Mouse (Mus musculus) gastrocnemius, adult 2 months (tissue): Measurements from ENCODE around the gene Chst15. TPM values are rescaled to one million over a fixed set of nuclear protein-coding genes. Genes with fewer than 3 reads are reported as not detected.

Source experiments
- DNase-seq: peaks from one replicate; pipeline ENCODE4 v3.0.0; 2022
- H3K27ac ChIP-seq: fragments of 200-600 bp; 2 replicates; pipeline ENCODE4 v1.8.1; 2022; ENCODE audit warnings: mild to moderate bottlenecking
- H3K4me3 ChIP-seq: fragments of 200-600 bp; 2 replicates; pipeline ENCODE4 v1.8.1; 2022; ENCODE audit warnings: mild to moderate bottlenecking, moderate library complexity
- CTCF ChIP-seq: fragments of 200-600 bp; IDR thresholded peaks from 2 replicates; pipeline ENCODE4 v1.8.1; 2022; ENCODE audit warnings: antibody characterized with exemption, mild to moderate bottlenecking, moderate library complexity
- intact Hi-C: fragments of 180-260 bp; cut with DNase I; formaldehyde crosslinking; loops from one replicate; pipeline ENCODE4 v1.15.1; 2025
- total RNA-seq, 2 experiments: library from RNA; stranded (reverse); gene quantifications; 2 replicates each; pipeline ENCODE4 v1.2.3; 2021

Chst15 gene
- total RNA-seq, 2 experiments from 2014 or later, result 2.6 to 3.0 TPM

GRCm38 (mm10) chr7:132196581-132196980 lies 120.4 kb downstream of the Chst15 start:
- DNase-seq, result peak; percentile 54
- Histone ChIP-seq H3K27ac (0 out of 2 replicates have a peak overlapping the region, but pooled peaks have one; percentile 20), H3K4me3 (no peak overlapping the region)
- no peak for TF ChIP-seq CTCF
- intact Hi-C loops, result no loop called here

DNA sequence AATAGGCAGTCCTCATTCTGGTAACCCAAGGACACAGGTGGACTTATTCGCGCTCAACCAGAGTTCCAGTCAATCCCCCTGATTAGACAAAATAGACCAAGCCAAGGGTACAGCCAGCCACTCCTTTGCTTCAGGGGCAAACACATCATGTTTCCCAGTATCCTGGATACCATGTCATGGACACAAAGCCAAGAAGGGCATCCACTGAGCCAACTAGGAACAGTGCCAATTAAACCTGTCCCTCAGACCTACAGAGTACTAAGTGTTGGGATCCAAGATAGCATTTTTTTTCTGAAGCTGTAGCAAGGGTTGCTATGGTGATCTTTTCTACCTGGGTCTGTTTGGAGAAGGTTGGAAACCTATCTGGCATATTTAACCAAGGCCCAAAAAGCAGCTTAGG lies 123.4 kb downstream of the Chst15 start:
- DNase-seq, result no peak
- no peak overlapping the region for H3K27ac ChIP-seq
- no peak overlapping the region for H3K4me3 ChIP-seq
- intact Hi-C loops, result no loop called here
- TF ChIP-seq CTCF, result no peak

- DNase-seq, result no peak
- no peak overlapping the region for H3K4me3 ChIP-seq
- no peak for TF ChIP-seq CTCF
- no peak overlapping the region for H3K27ac ChIP-seq
- intact Hi-C loops, result no loop called here
Observed at GRCm38 (mm10) chr7:132187456-132187855, 129.6 kb downstream of the Chst15 start.

Other genes with a start within 250 kb of the Chst15 start
- gene Cpxm2, start 162.5 kb downstream of the Chst15 start, total RNA-seq, result 10 to 100 TPM in 1 of 2 experiments, 1 to 10 TPM in 1; 5.2 to 17.2 TPM